Mouse (Mus musculus) lung, embryonic 16.5 days (tissue): Measurements from ENCODE around the gene Gm10053. TPM values are rescaled to one million over a fixed set of nuclear protein-coding genes. Genes with fewer than 3 reads are reported as not detected.

Experiments
- ATAC-seq: fragments of 200-750 bp; cut with Nextera tagmentation; 2 replicates; pipeline ENCODE4 v1.8.0; 2017; ENCODE audit warnings: low read depth, mild to moderate bottlenecking, moderate library complexity
- H3K27ac ChIP-seq: fragments of 300-500 bp; sonication (generic); 2 replicates; pipeline ENCODE4 v1.5.1; 2014; ENCODE audit warnings: mild to moderate bottlenecking, control low read depth, low read length
- H3K27me3 ChIP-seq: fragments of 300-500 bp; sonication (generic); 2 replicates; pipeline ENCODE4 v1.6.1; 2014; ENCODE audit warnings: low read depth, low read length, mixed read lengths; ENCODE audit not compliant: control insufficient read depth, insufficient read depth
- H3K36me3 ChIP-seq: fragments of 300-500 bp; sonication (generic); 2 replicates; pipeline ENCODE4 v1.6.1; 2014; ENCODE audit warnings: low read length; ENCODE audit not compliant: control insufficient read depth, insufficient read depth
- H3K4me1 ChIP-seq: fragments of 300-500 bp; sonication (generic); replicated peaks from 2 replicates; pipeline ENCODE4 v1.6.1; 2014; ENCODE audit warnings: low read length, mixed read lengths; ENCODE audit not compliant: control insufficient read depth, insufficient read depth
- H3K4me2 ChIP-seq: fragments of 300-500 bp; sonication (generic); 2 replicates; pipeline ENCODE4 v1.6.1; 2014; ENCODE audit warnings: low read depth, low read length, control low read depth
- H3K4me3 ChIP-seq: fragments of 300-500 bp; sonication (generic); 2 replicates; pipeline ENCODE4 v1.5.1; 2014; ENCODE audit warnings: mild to moderate bottlenecking, low read length, control low read depth
- H3K9ac ChIP-seq: fragments of 300-500 bp; sonication (generic); 2 replicates; pipeline ENCODE4 v1.6.1; 2014; ENCODE audit warnings: low read length, control low read depth
- H3K9me3 ChIP-seq: fragments of 300-500 bp; sonication (generic); 2 replicates; pipeline ENCODE4 v1.6.1; 2016; ENCODE audit warnings: low read length; ENCODE audit not compliant: control insufficient read depth
- WGBS: fragments of 180-500 bp; shearing (Covaris S2); extraction: QIAGEN DNeasy Blood & Tissue Kit; methylation state at CpG from one replicate; pipeline ENCODE4 v1.1.7; 2014; 5-methylcytosine and 5-hydroxymethylcytosine counted together
- polyA plus RNA-seq: library from polyadenylated mRNA; unstranded; fragments of >200 nt; fragmentation: Nextera tagmentation; extraction: Ambion mirVana; gene quantifications from 2 replicates; pipeline ENCODE4 v1.2.1, GENCODE M21; 2015

Gene Gm10053
- polyA plus RNA-seq, 1 experiment from 2014 or later: 190 TPM

- 74% methylated on average over 9 of the region's 9 CpGs for WGBS
- peaks cover 7% of the 10 kb centered on the region; the same call in 1 of the 2 replicates for H3K4me1 ChIP-seq
- ATAC-seq: no peak
- no peak overlapping the region for H3K4me3 ChIP-seq
- peaks cover 3% of the 10 kb centered on the region; the same call in 1 of the 2 replicates for H3K27me3 ChIP-seq
- no peaks in the 10 kb centered on the region for H3K9me3 ChIP-seq
- H3K36me3 ChIP-seq: no peaks in the 10 kb centered on the region
- no peak overlapping the region for H3K4me2 ChIP-seq
- H3K9ac ChIP-seq: no peak overlapping the region
- no peak overlapping the region for H3K27ac ChIP-seq
Measured at GRCm38 (mm10) chr19:24865436-24865835, 10.1 kb upstream of the Gm10053 start.

GRCm38 (mm10) chr19:24871037-24871635, 4.3 kb upstream of the Gm10053 start:
- H3K27ac ChIP-seq: no peak overlapping the region
- no peaks in the 10 kb centered on the region for H3K36me3 ChIP-seq
- peak overlapping the region; percentile 49 for H3K4me3 ChIP-seq
- H3K27me3 ChIP-seq: no peaks in the 10 kb centered on the region; the same call in none of the 2 replicates
- peak; percentile 67; the same call in 1 of the 2 replicates for ATAC-seq
- peaks cover 2% of the 10 kb centered on the region; the same call in 1 of the 2 replicates for H3K4me1 ChIP-seq
- H3K4me2 ChIP-seq: peak overlapping the region; percentile 70
- H3K9me3 ChIP-seq: no peaks in the 10 kb centered on the region
- 10% methylated on average over 18 of the region's 18 CpGs for WGBS
- peak overlapping the region; percentile 56 for H3K9ac ChIP-seq

GRCm38 (mm10) chr19:24873873-24874272, 1.6 kb upstream of the Gm10053 start:
- Histone ChIP-seq H3K27ac (no peak overlapping the region), H3K27me3 (no peaks in the 10 kb centered on the region; the same call in none of the 2 replicates), H3K4me3 (no peak overlapping the region), H3K36me3 (no peaks in the 10 kb centered on the region), H3K4me1 (peaks cover 2% of the 10 kb centered on the region; the same call in 1 of the 2 replicates), H3K9ac (no peak overlapping the region), H3K4me2 (no peak overlapping the region), H3K9me3 (no peaks in the 10 kb centered on the region)
- ATAC-seq: no peak
- WGBS: 15% methylated on average over 2 of the region's 2 CpGs

DNA sequence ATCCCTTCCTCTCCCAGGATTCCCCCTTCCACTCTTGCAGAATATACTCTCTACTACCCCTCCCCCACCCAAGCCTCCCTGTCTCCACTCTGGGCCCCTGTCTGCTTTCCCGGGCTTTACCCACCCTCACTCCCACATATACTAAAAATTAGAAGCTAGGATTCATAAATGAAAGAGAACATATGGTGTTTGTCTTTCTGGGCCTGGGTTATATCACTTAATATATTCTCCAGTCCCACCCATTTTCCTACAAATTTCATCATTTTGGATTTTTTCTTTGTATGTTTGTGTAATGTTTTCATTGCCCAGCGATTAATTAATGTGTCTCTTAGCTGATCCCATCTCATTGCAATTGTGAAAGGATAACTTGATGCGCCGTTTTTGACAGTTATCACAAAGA, 5.8 kb downstream of the Gm10053 start:
- Histone ChIP-seq H3K4me3 (no peak overlapping the region), H3K4me1 (0 out of 2 replicates have a peak, but pooled peaks cover 2% of the 10 kb centered on the region), H3K27ac (no peak overlapping the region), H3K9me3 (no peaks in the 10 kb centered on the region), H3K4me2 (no peak overlapping the region), H3K27me3 (peaks cover 3% of the 10 kb centered on the region), H3K36me3 (no peaks in the 10 kb centered on the region), H3K9ac (no peak overlapping the region)
- WGBS: 37% methylated on average over 4 of the region's 4 CpGs
- ATAC-seq: peak; percentile 81

- Histone ChIP-seq H3K4me3 (no peak overlapping the region), H3K36me3 (no peaks in the 10 kb centered on the region), H3K9ac (no peak overlapping the region), H3K4me2 (no peak overlapping the region), H3K27ac (no peak overlapping the region), H3K27me3 (peaks cover 7% of the 10 kb centered on the region), H3K4me1 (0 out of 2 replicates have a peak, but pooled peaks cover 2% of the 10 kb centered on the region), H3K9me3 (no peaks in the 10 kb centered on the region)
- WGBS: 8% methylated on average over 5 of the region's 5 CpGs
- peak; percentile 47; the same call in 1 of the 2 replicates for ATAC-seq
Measured at GRCm38 (mm10) chr19:24885504-24885903, 10.0 kb downstream of the Gm10053 start.

DNA sequence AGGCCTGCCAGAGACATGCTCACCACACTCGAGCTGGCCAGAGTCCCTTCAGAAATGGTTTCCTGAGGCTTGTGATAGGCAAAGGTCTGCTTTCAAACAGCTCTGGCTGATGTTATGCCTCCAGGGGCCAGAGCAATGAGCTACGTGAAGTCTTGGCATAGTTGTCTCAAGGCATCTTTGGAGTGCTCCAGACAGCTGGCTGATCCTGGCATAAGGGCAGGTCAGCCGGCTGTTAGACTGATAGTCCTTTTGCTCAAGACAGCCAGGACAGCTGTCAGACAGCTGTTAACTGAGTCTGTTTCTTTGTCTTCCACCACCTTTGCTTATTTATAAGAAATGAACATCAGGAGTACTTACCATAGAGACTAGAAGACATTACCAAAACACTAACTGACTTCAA, 11.4 kb downstream of the Gm10053 start:
- peaks cover 8% of the 10 kb centered on the region for H3K27me3 ChIP-seq
- H3K4me2 ChIP-seq: no peak overlapping the region
- no peaks in the 10 kb centered on the region for H3K4me1 ChIP-seq
- no peaks in the 10 kb centered on the region for H3K36me3 ChIP-seq
- H3K27ac ChIP-seq: no peak overlapping the region
- H3K9me3 ChIP-seq: no peaks in the 10 kb centered on the region
- no peak for ATAC-seq
- no peak overlapping the region for H3K4me3 ChIP-seq
- WGBS: 68% methylated on average over 3 of the region's 3 CpGs
- no peak overlapping the region for H3K9ac ChIP-seq

GRCm38 (mm10) chr19:24896536-24896935, 21.1 kb downstream of the Gm10053 start:
- Histone ChIP-seq H3K4me1 (peaks cover 16% of the 10 kb centered on the region), H3K9ac (no peak overlapping the region), H3K9me3 (no peaks in the 10 kb centered on the region), H3K27me3 (peaks cover 57% of the 10 kb centered on the region), H3K27ac (no peak overlapping the region), H3K36me3 (no peaks in the 10 kb centered on the region), H3K4me2 (no peak overlapping the region), H3K4me3 (no peak overlapping the region)
- WGBS: 12% methylated on average over 4 of the region's 4 CpGs
- ATAC-seq: no peak

DNA sequence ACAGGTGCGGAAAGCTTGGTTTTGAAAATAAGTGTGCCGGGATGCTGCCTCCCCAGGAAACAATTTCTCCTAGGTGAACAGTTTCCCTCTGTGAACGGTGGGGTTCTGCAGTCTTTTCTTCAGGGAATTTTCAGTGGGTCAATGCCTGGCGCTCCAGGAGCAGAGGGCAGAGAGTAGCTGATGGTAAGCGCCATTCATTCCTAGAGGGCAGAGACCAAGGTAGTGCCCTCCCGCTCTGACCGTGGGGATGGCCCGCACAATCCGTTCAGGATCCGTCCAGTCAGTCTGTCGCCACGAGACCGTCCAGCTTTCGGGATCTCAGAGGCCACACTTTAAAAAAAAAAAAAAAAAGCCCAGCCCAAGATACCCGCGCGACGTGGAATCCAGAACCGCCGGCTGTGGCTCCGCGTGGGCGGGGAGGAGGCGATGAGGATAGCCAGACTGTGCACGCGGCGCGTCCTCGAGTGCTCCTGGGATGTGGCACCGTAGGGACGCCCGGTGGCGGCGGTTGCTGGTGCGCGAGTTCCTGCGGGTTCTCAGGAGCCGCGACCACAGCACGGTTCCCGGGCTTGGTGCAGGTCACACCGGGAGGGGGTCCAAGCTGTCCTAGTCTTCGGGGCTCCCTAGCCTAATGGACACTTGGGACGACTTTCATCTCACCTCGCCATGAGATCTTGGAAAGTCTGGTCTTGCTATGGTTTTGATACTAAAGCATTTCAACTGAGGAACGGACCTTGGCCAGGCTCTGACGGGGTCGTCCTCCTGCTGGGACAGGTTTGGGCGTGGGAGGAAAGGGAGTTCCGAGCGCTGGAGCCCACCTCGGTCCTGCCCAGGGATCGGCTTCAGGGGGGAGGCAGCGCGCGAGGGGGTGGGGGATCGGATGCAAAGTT, 21.8 kb downstream of the Gm10053 start:
- peak overlapping the region; percentile 31 for H3K4me3 ChIP-seq
- H3K27me3 ChIP-seq: peaks cover 65% of the 10 kb centered on the region
- H3K4me2 ChIP-seq: peak overlapping the region; percentile 37
- H3K27ac ChIP-seq: no peak overlapping the region
- H3K9me3 ChIP-seq: no peaks in the 10 kb centered on the region
- H3K4me1 ChIP-seq: peaks cover 16% of the 10 kb centered on the region
- H3K36me3 ChIP-seq: no peaks in the 10 kb centered on the region
- H3K9ac ChIP-seq: no peak overlapping the region
- under 1% methylated on average over 57 of the region's 57 CpGs for WGBS
- 0 out of 2 replicates have a peak, but pooled peaks have one; percentile 26 for ATAC-seq
